Mouse (Mus musculus) testis, adult 2 months (tissue): Measurements from ENCODE around the gene Znhit3.

Source experiments
- CTCF ChIP-seq: fragments of 200-500 bp; IDR thresholded peaks from 2 replicates; pipeline ENCODE4 v1.5.1; 2012; ENCODE audit warnings: low read depth, mild to moderate bottlenecking, inconsistent platforms, low read length, moderate library complexity; ENCODE audit not compliant: control insufficient read depth, insufficient read depth, insufficient replicate concordance
- POLR2A ChIP-seq: fragments of 200-500 bp; IDR thresholded peaks from 2 replicates; pipeline ENCODE4 v1.6.1; 2012; ENCODE audit warnings: low read depth, mild to moderate bottlenecking, inconsistent platforms, low read length, moderate library complexity; ENCODE audit not compliant: control insufficient read depth

GRCm38 (mm10) chr11:84961571-84961970 lies 45.4 kb upstream of the Znhit3 start:
- TF ChIP-seq CTCF (no peak), POLR2A (no peak)
